Mouse (Mus musculus) liver, embryonic 18 days (tissue): ENCODE data around the gene Hbq1b. TPM values are rescaled to one million over a fixed set of nuclear protein-coding genes. Genes with fewer than 3 reads are reported as not detected.

ENCODE experiments used
- polyA plus RNA-seq: library from polyadenylated mRNA; depleted of rRNA; stranded (reverse); fragments of >200 nt; gene quantifications from 2 replicates; pipeline ENCODE4 v1.2.3, GENCODE M21; 2012; rRNA removed

Gene Hbq1b
- 87.2 and 94.5 TPM in 2 replicates for polyA plus RNA-seq

DNA sequence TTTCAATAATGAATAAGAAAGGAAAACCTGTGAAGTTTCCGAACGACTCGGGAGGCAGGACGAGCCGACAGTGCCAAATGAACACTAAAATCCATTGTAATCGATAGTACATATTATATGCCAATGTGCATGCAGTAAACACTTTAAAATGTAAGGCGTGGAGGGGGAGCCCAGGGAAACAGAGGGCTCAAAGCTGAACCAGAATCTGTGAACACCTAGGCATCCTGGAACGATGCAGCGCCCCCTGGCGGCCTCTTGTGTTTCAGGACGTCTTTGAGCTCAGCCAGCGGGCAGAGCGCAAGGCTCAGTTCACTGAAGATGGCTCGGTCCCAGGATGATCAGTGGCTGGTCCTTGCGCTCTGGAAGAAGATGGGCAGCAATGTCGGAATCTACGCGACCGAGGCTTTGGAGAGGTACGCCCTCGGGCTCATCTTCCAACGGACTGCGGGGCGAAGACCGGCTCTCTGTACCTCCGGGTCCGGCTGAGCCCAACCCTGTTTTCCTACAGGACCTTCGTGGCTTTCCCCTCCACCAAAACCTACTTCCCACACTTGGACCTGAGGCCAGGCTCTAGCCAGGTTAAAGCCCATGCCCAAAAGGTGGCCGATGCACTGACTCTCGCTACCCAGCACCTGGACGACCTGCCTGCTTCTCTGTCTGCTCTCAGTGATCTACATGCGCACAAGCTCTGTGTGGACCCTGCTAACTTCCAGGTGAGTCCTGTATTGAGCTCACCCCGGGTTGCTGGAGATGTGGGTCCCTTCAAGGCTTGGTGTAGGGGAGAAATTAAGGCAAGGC is at the start of gene Hbq1b:
Gene Hbq1b (plus strand): TSS at position 271 of the 798 bp plus-strand sequence.

DNA sequence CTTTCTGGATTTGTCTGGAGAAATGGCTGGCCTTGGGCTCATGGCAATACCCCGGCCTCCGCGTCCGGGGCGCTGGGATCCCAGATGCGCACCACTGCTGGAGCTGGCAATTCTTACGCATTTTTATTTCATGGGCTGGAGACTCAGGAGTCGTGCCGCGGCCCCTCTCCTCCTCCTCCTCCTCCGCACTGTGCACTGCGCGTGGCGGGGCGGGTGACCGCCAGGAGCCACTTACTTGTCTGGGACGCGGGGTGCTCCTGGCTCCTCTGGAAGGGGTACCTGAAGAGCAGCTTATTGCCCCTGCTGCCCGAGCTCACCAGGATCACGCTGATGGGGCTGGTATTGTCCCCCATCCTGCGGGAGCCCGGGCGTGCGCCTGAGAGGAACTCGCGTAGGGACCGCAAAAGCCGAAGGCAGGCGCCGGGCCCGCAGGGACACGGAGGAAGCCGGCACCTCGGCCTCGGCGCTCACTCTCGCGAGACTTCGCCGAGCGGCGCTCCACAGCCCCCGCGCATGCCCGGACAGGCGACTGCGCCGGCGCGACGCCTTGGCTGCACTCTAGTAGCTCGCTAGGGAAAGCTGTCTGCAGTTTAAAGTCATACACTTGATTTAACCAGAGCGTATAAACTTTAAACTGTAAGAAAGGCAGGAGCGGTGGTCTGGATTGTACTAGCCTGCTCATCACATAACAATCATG is 19.4 kb upstream of the Hbq1b start, which contains the start of gene Nprl3:
Gene Nprl3 (minus strand): TSS at position 520 of the 697 bp plus-strand sequence.

DNA sequence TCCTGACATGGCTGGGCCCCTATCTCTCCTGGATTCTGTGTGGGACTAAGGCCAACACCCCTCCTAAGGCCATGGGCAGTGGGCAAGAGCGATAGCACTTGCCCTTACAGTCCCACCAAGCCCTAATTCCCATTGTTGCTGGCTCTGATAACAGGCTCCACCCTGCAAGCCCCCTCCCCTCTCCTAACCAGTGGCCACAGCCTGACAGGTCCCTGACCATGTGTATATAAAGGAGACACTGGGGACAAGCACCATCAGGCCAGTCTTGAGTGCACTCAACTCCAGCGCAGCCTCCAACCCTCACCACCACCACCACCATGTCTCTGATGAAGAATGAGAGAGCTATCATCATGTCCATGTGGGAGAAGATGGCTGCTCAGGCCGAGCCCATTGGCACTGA is 10.4 kb upstream of the Hbq1b start, which contains the start of gene Hba-x:
Gene Hba-x (plus strand): TSS at position 54 of the 400 bp plus-strand sequence.

DNA sequence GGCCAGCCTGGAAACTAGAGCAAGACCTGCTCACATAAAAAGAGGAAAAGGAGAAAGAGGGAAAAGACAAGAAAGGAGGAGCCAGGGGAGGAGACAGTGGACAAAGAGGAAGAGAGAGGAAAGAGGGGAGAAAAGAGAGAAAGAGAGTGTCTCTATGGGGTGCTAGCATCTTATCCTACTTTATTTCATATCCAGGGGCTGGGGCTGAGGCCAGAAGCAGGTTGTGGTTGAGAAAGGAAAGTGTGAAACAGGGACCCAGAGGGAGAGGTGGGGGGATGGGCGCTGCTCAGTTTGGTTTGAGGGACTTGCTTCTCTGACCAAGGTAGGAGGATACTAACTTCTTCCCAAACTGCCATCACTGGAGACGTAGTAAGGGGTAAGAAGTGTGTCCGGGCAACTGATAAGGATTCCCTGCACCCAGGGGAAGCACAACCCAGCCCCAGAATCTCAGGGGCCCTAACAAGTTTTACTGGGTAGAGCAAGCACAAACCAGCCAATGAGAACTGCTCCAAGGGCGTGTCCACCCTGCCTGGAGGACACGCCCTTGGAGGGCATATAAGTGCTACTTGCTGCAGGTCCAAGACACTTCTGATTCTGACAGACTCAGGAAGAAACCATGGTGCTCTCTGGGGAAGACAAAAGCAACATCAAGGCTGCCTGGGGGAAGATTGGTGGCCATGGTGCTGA is 3.5 kb upstream of the Hbq1b start, which contains the start of gene Hba-a1:
Gene Hba-a1 (plus strand): TSS at position 421 of the 687 bp plus-strand sequence.

DNA sequence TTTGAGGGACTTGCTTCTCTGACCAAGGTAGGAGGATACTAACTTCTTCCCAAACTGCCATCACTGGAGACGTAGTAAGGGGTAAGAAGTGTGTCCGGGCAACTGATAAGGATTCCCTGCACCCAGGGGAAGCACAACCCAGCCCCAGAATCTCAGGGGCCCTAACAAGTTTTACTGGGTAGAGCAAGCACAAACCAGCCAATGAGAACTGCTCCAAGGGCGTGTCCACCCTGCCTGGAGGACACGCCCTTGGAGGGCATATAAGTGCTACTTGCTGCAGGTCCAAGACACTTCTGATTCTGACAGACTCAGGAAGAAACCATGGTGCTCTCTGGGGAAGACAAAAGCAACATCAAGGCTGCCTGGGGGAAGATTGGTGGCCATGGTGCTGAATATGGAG is 9.4 kb downstream of the Hbq1b start, which contains the start of gene Hba-a2:
Gene Hba-a2 (plus strand): TSS at position 287 of the 400 bp plus-strand sequence.

DNA sequence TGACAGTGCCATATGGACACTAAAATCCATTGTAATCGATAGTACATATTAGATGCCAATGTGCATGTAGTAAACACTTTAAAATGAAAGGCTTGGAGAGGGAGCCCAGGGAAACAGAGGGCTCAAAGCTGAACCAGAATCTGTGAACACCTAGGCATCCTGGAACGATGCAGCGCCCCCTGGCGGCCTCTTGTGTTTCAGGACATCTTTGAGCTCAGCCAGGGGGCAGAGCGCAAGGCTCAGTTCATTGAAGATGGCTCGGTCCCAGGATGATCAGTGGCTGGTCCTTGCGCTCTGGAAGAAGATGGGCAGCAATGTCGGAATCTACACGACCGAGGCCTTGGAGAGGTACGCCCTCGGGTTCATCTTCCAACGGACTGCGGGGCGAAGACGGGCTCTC is 13.1 kb downstream of the Hbq1b start, which contains the start of gene Hbq1a:
Gene Hbq1a (plus strand): TSS at position 205 of the 400 bp plus-strand sequence.

Other genes with a start within 250 kb of the Hbq1b start
- gene Il9r, start 86.7 kb upstream of the Hbq1b start, polyA plus RNA-seq, result 0.03 and 0.11 TPM in 2 replicates
- 32.9 and 34.4 TPM in 2 replicates for gene Snrnp25, start 81.5 kb upstream of the Hbq1b start, polyA plus RNA-seq
- 7.2 TPM in 2 replicates for gene Rhbdf1, start 64.7 kb upstream of the Hbq1b start, polyA plus RNA-seq
- 7.9 and 8.0 TPM in 2 replicates for gene Mpg, start 60.5 kb upstream of the Hbq1b start, polyA plus RNA-seq
- gene Nprl3, start 19.3 kb upstream of the Hbq1b start, polyA plus RNA-seq, result 26.5 and 30.6 TPM in 2 replicates
- 3.7 and 4.5 TPM in 2 replicates for gene Hba-x, start 10.6 kb upstream of the Hbq1b start, polyA plus RNA-seq
- 29,511 and 32,224 TPM in 2 replicates for gene Hba-a1, start 3.5 kb upstream of the Hbq1b start, polyA plus RNA-seq
- gene Hba-a2, start 9.5 kb downstream of the Hbq1b start, polyA plus RNA-seq, result 100,647 and 102,463 TPM in 2 replicates
- 3.0 and 3.7 TPM in 2 replicates for gene Hbq1a, start 13.1 kb downstream of the Hbq1b start, polyA plus RNA-seq
- 0.78 and 1.0 TPM in 2 replicates for gene Sh3pxd2b, start 60.9 kb downstream of the Hbq1b start, polyA plus RNA-seq
- gene Ubtd2, start 168.4 kb downstream of the Hbq1b start, polyA plus RNA-seq, result 3.6 and 3.9 TPM in 2 replicates
- 0.08 and 0.12 TPM in 2 replicates for gene Efcab9, start 245.1 kb downstream of the Hbq1b start, polyA plus RNA-seq
- 4.0 and 5.4 TPM in 2 replicates for gene Stk10, start 246.3 kb downstream of the Hbq1b start, polyA plus RNA-seq